In genomic region chr19:5367053-5367359, GRCm38 (mm10) we compare ENCODE assay signal across 8 mouse cellular contexts. TPM values are rescaled to one million over a fixed set of nuclear protein-coding genes. Genes with fewer than 3 reads are reported as not detected.
DNase-seq lines count a peak whose midpoint lies in the region; ATAC-seq and TF ChIP-seq lines count a peak whose summit lies in the region.

Banf1 (minus strand) TSS chr19:5367168.

- H3K79me2 ChIP-seq in liver, adult 2 months (ENCODE audit: control insufficient read depth, insufficient read depth, low read length): peaks cover 6% of the 10 kb centered on the region; the same call in 1 of the 2 replicates

- ATAC-seq in midbrain, embryonic 15.5 days (replicated peaks): peak; percentile 25

- under 1% methylated on average over 33 of the region's 33 CpGs for WGBS in liver, adult 2 months
- under 1% methylated on average over 33 of the region's 33 CpGs for WGBS in midbrain, embryonic 15.5 days

- peak within 1 kb of the TSS; percentile 93 for H3K9ac ChIP-seq in liver, adult 2 months (ENCODE audit: low read depth, low read length)
- peak within 1 kb of the TSS; percentile 64 for H3K9ac ChIP-seq in midbrain, embryonic 15.5 days

- peaks cover 5% of the 10 kb centered on the region; the same call in 1 of the 2 replicates for H3K4me1 ChIP-seq in liver, adult 2 months (ENCODE audit: control insufficient read depth, insufficient read depth, low read length)
- peaks cover 20% of the 10 kb centered on the region for H3K4me1 ChIP-seq in brown adipose tissue, adult 24 weeks (ENCODE audit: control insufficient read depth, insufficient read depth, insufficient read length, low read length)
- peaks cover 26% of the 10 kb centered on the region for H3K4me1 ChIP-seq in midbrain, embryonic 15.5 days

- peak within 1 kb of the TSS; percentile 76 for H3K4me3 ChIP-seq in liver, adult 2 months (ENCODE audit: insufficient read depth, low read depth, low read length)
- H3K4me3 ChIP-seq in brown adipose tissue, adult 24 weeks (ENCODE audit: insufficient read depth, low read depth, low read length): peak within 1 kb of the TSS; percentile 85
- H3K4me3 ChIP-seq in midbrain, embryonic 15.5 days: peak within 1 kb of the TSS; percentile 87

- H3K27me3 ChIP-seq in liver, adult 2 months (ENCODE audit: control insufficient read depth, insufficient read depth, low read length): no peaks in the 10 kb centered on the region
- no peaks in the 10 kb centered on the region for H3K27me3 ChIP-seq in midbrain, embryonic 15.5 days (replicated peaks)

- DNase-seq in liver, adult 2 months (ENCODE audit: extremely low read depth, low read depth, low spot score): no peak
- DNase-seq in liver: no peak
- no peak for DNase-seq in heart, adult 8-10 months (ENCODE audit: low spot score)
- DNase-seq in layer of hippocampus, postnatal 25 days (ENCODE audit: extremely low spot score in 1 of 2, low spot score in 1 of 2): no peak
- DNase-seq in right cerebral cortex, postnatal 4 days: no peak
- no peak for DNase-seq in kidney, adult 8-10 months

- H3K27ac ChIP-seq in liver, adult 2 months (replicated peaks; ENCODE audit: insufficient read depth, low read depth, low read length): peak within 1 kb of the TSS; percentile 93
- H3K27ac ChIP-seq in brown adipose tissue, adult 24 weeks (replicated peaks; ENCODE audit: low read depth, low read length): peak within 1 kb of the TSS; percentile 94
- peak within 1 kb of the TSS; percentile 93 for H3K27ac ChIP-seq in midbrain, embryonic 15.5 days

- peaks cover 15% of the 10 kb centered on the region for H3K36me3 ChIP-seq in liver, adult 2 months (ENCODE audit: control insufficient read depth, insufficient read depth, low read length)
- peaks cover 37% of the 10 kb centered on the region for H3K36me3 ChIP-seq in midbrain, embryonic 15.5 days (replicated peaks)

- peak within 1 kb of the TSS; percentile 90 for H3K4me2 ChIP-seq in midbrain, embryonic 15.5 days

- TF ChIP-seq CTCF in liver, adult 2 months (IDR thresholded peaks at IDR 0.05; ENCODE audit: low read depth, low read length): no peak

- TF ChIP-seq POLR2A in liver, adult 2 months (IDR thresholded peaks at IDR 0.05; ENCODE audit: extremely low read depth, insufficient read depth, low read length): no peak

- no peaks in the 10 kb centered on the region for H3K9me3 ChIP-seq in midbrain, embryonic 15.5 days

RNA-seq across cellular contexts. Expression of gene Banf1, which starts in this region (rescaled TPM):
- 20.2 and 21.5 TPM in 2 replicates for total RNA-seq in liver, adult 2 months (2014; rRNA removed)
- 68.5 and 71.2 TPM in 2 replicates for polyA plus RNA-seq in liver, adult 2 months (2012; rRNA removed)
- polyA plus RNA-seq in brown adipose tissue, adult 24 weeks (2012; ENCODE audit: insufficient read depth, insufficient read length, missing spikeins): 133 and 162 TPM in 2 replicates
- total RNA-seq in heart, adult 8-10 months (2022): 100 to 1,000 TPM; 110 to 123 (median 117) TPM
- 10 to 100 TPM; 85.3 to 93.2 TPM for total RNA-seq in layer of hippocampus, postnatal 25 days (2021)
- 307 and 337 TPM in 2 replicates for polyA plus RNA-seq in midbrain, embryonic 15.5 days (2015; fragmentation: Nextera tagmentation; extraction: Ambion mirVana)
